Mouse (Mus musculus) lung, postnatal 0 days (tissue): Measurements from ENCODE around the gene B3galt6.

Source experiments
- CTCF ChIP-seq: IDR thresholded peaks from 2 replicates; pipeline ENCODE4 v1.5.1; 2016; ENCODE audit warnings: antibody characterized with exemption, mild to moderate bottlenecking
- EP300 ChIP-seq: IDR thresholded peaks from 2 replicates; pipeline ENCODE4 v1.6.1; 2016; ENCODE audit warnings: antibody characterized with exemption, mild to moderate bottlenecking, control low read depth

DNA sequence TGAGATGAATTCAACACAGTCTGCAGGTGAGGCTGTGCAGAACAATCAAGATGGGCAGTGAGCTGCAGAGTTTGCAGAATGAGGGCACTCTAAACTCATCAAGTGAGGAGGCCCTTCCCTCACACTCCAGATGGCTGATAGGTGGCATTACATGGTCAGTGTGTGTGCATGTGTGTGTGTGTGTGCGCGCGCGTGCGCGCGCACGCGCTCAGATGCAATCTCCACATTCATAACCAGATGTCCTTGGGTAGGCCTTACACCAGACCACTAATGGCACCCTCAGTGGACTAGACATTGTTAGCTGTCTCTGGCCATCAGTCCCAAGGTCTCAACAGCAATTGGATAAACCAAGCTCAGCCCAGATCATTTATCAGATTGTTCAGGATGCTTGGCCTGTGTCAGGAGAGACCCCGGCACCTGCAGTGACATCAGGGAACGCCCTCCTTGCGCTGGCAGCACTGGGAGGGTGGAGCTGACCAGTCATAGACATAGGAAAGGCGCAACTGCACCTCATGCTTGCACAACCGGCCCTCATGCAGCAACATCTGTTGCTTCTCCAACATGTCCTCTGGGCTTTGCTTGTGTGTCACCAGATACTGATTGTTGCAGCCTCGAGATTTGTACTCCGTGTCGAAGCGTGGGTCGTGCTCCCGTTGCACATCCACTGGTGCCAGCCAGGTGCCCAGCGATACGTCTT lies 1.1 kb downstream of the B3galt6 start:
- TF ChIP-seq CTCF = no peak
- TF ChIP-seq EP300 = no peak
